ENCODE assay signal across 28 mouse cellular contexts in the genomic region with DNA sequence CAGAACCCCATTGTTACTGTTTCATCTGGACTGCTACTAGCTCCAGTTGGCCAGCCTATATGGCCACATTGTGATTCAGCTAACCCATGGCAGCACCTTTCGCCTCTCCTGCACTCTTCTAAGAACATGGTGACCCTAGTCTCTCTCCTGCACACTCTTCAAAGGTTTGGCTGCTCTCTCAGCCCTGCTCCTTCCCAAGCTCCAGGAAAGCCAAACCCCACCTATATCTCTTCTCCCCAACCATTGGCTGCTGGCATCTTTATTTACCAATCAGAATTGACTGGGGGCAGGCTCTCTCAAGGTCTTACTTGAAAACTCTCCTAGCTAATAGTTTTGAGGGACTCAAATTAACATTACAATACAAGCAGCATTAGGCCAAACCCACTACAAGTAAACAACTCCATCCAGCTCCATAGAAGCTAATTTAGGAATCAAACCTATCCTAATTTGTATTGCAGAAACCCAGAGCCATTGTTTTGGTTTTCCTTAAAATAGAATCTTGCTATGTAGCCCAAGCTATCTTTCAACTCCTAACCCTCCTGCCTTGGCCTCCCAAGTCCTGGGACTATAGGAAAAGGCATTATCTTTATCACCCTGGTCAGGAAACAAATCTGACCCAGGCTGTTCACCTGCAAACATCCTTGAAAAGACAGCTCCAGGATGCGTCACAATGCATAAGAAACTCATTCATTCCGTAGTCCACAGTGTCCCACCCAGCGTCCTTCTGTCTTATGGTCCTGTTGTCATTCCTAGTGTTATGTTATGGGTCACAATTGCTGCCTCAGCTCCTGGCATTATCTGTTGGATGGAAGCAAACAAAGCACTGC.
DNase-seq lines count a peak whose midpoint lies in the region; ATAC-seq and TF ChIP-seq lines count a peak whose summit lies in the region.
"Had no signal": no experiment of that assay in that cellular context is flagged by ENCODE, and none has a peak within 500 bp of the region (broad histone marks: within the 10 kb centered on the region; RNA-seq: fewer than 3 reads in every experiment).

No protein-coding gene starts in this region.

- DNase-seq in heart, adult 11 months: peak; percentile 93
- no peak for DNase-seq in heart, postnatal 36 days
- DNase-seq in heart, postnatal 0 days (ENCODE audit: low spot score): no peak
- DNase-seq in heart, adult 18-20 months: no peak
- DNase-seq in ZHBTc4 (ENCODE audit: low read depth, low spot score): peak; percentile 77
- no peak for DNase-seq in right cerebral cortex, postnatal 4 days
- DNase-seq: adrenal gland, adult 8-10 months; adrenal gland, postnatal 25 days; B cell, adult 2 months; cerebellum, adult 18-20 months; cerebellum, adult 9-10 months; cerebellum, postnatal 14 days; gastrocnemius, postnatal 14 days; heart, postnatal 10 days; kidney, adult 11 months; kidney, adult 8-10 months had no signal

- 71% methylated on average over 4 of the region's 4 CpGs for WGBS in heart, postnatal 0 days
- WGBS in hindbrain, embryonic 12.5 days: 81% methylated on average over 4 of the region's 4 CpGs

- no peak for ATAC-seq in heart, postnatal 0 days (ENCODE audit: insufficient read depth, low read depth)
- ATAC-seq in hindbrain, embryonic 12.5 days (ENCODE audit: low FRiP score): no peak
- ATAC-seq: activated CD4-positive, CD25-positive, alpha-beta regulatory T cell, adult 4 months; forebrain, embryonic 13.5 days; forebrain, embryonic 16.5 days; hindbrain, embryonic 16.5 days; intestine, embryonic 15.5 days; Patski had no signal

- H3K9ac ChIP-seq in heart, postnatal 0 days (replicated peaks; ENCODE audit: low read depth, low read length): no peak overlapping the region
- H3K9ac ChIP-seq in hindbrain, embryonic 12.5 days: no peak overlapping the region
- H3K9ac ChIP-seq: forebrain, embryonic 13.5 days; heart, embryonic 13.5 days; hindbrain, embryonic 13.5 days; intestine, embryonic 15.5 days had no signal

- no peak overlapping the region for H3K4me3 ChIP-seq in heart, postnatal 0 days (ENCODE audit: low read depth, low read length)
- H3K4me3 ChIP-seq in hindbrain, embryonic 12.5 days: no peak overlapping the region
- H3K4me3 ChIP-seq: forebrain, embryonic 10.5 days; forebrain, embryonic 13.5 days; heart, embryonic 10.5 days; heart, embryonic 13.5 days; hindbrain, embryonic 13.5 days; intestine, embryonic 15.5 days had no signal

- no peak overlapping the region for H3K4me2 ChIP-seq in heart, postnatal 0 days (ENCODE audit: low read depth, low read length)
- H3K4me2 ChIP-seq in hindbrain, embryonic 12.5 days (replicated peaks): no peak overlapping the region
- H3K4me2 ChIP-seq: forebrain, embryonic 13.5 days; heart, embryonic 13.5 days; hindbrain, embryonic 13.5 days; intestine, embryonic 15.5 days had no signal

- intact Hi-C loops in heart, postnatal 36 days (cut with DNase I): no loop called here

- H3K4me1 ChIP-seq in heart, postnatal 0 days (ENCODE audit: control insufficient read depth, insufficient read depth): peaks cover 28% of the 10 kb centered on the region
- H3K4me1 ChIP-seq in hindbrain, embryonic 12.5 days: no peaks in the 10 kb centered on the region
- H3K4me1 ChIP-seq: forebrain, embryonic 10.5 days; forebrain, embryonic 13.5 days; hindbrain, embryonic 13.5 days; intestine, embryonic 15.5 days had no signal

- H3K36me3 ChIP-seq in heart, postnatal 0 days (replicated peaks; ENCODE audit: control insufficient read depth, insufficient read depth, low read length): no peaks in the 10 kb centered on the region
- no peaks in the 10 kb centered on the region for H3K36me3 ChIP-seq in hindbrain, embryonic 12.5 days
- H3K36me3 ChIP-seq: forebrain, embryonic 10.5 days; G1E; hindbrain, embryonic 13.5 days; intestine, embryonic 15.5 days had no signal

- no peak for TF ChIP-seq EP300 in heart, postnatal 0 days (IDR thresholded peaks at IDR 0.05; ENCODE audit: low read depth)

- H3K27me3 ChIP-seq in heart, postnatal 0 days (ENCODE audit: control insufficient read depth, insufficient read depth, low read length): no peaks in the 10 kb centered on the region
- no peaks in the 10 kb centered on the region for H3K27me3 ChIP-seq in hindbrain, embryonic 12.5 days
- H3K27me3 ChIP-seq: forebrain, embryonic 13.5 days; heart, embryonic 13.5 days; hindbrain, embryonic 13.5 days; intestine, embryonic 15.5 days; Patski had no signal

- peak overlapping the region; percentile 12; the same call in 1 of the 2 replicates for H3K27ac ChIP-seq in heart, postnatal 0 days (ENCODE audit: low read depth)
- no peak overlapping the region for H3K27ac ChIP-seq in hindbrain, embryonic 12.5 days
- H3K27ac ChIP-seq: forebrain, embryonic 10.5 days; forebrain, embryonic 13.5 days; heart, embryonic 10.5 days; heart, embryonic 13.5 days; hindbrain, embryonic 13.5 days; intestine, embryonic 15.5 days had no signal

- H3K9me3 ChIP-seq in heart, postnatal 0 days (replicated peaks; ENCODE audit: control insufficient read depth, low read length): peaks cover 17% of the 10 kb centered on the region
- H3K9me3 ChIP-seq in hindbrain, embryonic 12.5 days (replicated peaks): peaks cover 15% of the 10 kb centered on the region; the same call in 1 of the 2 replicates
- H3K9me3 ChIP-seq: intestine, embryonic 15.5 days had no signal

- no peak for TF ChIP-seq CTCF in heart, postnatal 0 days (IDR thresholded peaks at IDR 0.05; ENCODE audit: low read depth)

Comparison
In these comparisons a context has a peak if more than half of its experiments do, and no peak if none do; other contexts are left out.
1. DNase-seq: peak in heart, adult 11 months (single experiment) and ZHBTc4 (single experiment); none in heart, postnatal 36 days (0 of 2), heart, postnatal 0 days (single experiment), heart, adult 18-20 months (0 of 2) and right cerebral cortex, postnatal 4 days (single experiment).